Mouse (Mus musculus): ENCODE measurements around the gene Nsa2. TPM values are rescaled to one million over a fixed set of nuclear protein-coding genes. Genes with fewer than 3 reads are reported as not detected.

The Nsa2 gene
- 79.3 TPM for polyA plus RNA-seq (2017; shearing (Covaris generic))

DNA sequence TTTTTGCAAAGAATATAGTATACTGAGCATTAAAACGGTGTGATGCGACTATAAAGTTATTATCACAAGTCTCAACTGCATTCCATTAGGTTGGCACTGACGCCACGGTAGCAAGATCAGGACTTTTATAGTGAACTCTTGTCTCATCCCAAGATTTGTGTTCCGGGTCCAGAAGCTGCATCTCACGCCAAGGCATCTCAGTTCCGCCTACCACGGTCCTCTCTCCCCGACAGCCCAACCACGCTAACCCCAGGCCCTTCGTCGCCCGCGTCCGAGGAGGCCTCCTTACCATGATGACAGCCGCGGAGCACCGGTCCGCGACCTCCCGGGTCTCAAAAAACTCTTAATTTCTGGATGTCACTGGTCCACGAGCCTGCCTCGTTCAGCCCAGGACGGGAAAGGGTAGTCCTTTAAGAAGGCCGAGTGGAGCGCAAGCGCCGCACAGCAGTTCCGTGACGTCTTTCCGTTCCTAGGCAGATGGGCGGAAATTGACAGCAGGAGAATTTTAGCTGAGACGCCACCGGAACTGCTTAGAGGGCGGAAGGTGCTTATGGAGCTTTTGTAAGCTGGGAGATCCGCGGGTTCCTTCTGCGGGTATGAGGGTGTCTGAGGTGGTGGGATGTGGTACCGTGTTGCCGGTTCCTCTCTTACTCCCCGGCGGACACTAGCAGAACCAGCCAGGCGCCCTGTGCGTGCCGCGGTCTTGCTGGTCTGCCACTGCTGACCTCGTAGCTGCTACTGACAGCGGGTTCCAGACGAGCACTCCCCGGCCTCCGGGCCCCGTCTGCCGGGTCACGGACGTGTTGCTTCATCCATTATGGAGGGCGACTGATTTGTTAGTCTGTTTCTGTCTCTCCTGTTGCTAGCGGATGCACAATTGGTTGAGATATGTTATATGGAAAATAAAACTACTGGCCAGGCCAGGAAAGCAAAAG lies at the start of gene Nsa2, which contains the start of gene Gfm2:
Nsa2 (minus strand) TSS at position 472 of the 935 bp plus-strand sequence.
Gfm2 (plus strand) TSS at position 472 of the 935 bp plus-strand sequence.

DNA sequence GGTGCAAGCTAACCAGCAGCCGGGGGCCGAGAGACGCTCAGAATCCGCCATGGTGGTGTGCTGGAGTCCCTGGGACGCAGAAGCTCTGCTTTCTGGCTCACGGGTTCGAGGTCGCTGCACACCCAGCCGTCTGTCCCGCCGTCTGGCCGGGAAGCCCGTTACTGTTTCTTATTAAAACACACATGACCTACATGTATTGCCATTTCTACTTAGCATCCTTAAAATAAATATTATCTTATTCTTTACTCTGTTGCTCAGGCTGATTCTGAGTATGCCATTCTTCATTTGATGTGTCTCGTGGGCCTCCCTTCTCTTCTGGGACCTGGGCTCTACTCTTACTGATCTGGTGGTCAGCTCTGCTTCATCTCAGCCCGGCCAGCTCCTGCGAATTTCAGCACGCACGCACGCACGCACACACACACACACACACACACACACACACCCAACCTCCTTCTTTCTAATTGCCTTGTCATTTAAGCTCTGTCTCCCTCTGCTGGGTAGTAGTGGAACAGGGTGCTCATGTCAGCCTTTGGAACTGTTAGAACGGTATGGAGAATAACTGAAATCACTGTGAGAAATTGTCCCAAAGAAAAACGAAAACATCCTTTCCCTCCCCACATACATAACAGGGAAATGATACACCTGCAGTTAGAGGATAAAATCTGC lies 38.4 kb downstream of the Nsa2 start, which contains the start of gene Gm6169:
Gm6169 (minus strand) TSS at position 51 of the 666 bp plus-strand sequence.

Other genes starting within 250 kb of the Nsa2 start
- gene Gcnt4, start 213.2 kb downstream of the Nsa2 start, polyA plus RNA-seq (2017; shearing (Covaris generic)) = not detected
- gene 1700029F12Rik, start 103.6 kb downstream of the Nsa2 start, polyA plus RNA-seq (2017; shearing (Covaris generic)) = not detected
- 0.21 TPM for gene Fam169a, start 70.7 kb downstream of the Nsa2 start, polyA plus RNA-seq (2017; shearing (Covaris generic))
- 3.5 TPM for gene Gm6169, start 38.7 kb downstream of the Nsa2 start, polyA plus RNA-seq (2017; shearing (Covaris generic))
- gene Gfm2, start within 50 bp of the Nsa2 start, polyA plus RNA-seq (2017; shearing (Covaris generic)) = 55.0 TPM
- gene Hexb, start 60.4 kb upstream of the Nsa2 start, polyA plus RNA-seq (2017; shearing (Covaris generic)) = 95.7 TPM
- 0.46 TPM for gene Enc1, start 103.2 kb upstream of the Nsa2 start, polyA plus RNA-seq (2017; shearing (Covaris generic))

Measured in inflammation-experienced regulatory T-cells, adult 16 weeks (primary cell).